Mouse (Mus musculus): Measurements from ENCODE around the gene Prrt4. TPM values are rescaled to one million over a fixed set of nuclear protein-coding genes. Genes with fewer than 3 reads are reported as not detected.
"Not testable (repeated sequence)": the region's sequence is repeated elsewhere in the genome, so short reads cannot be mapped to it uniquely, and the experiment has no call there.

The Prrt4 gene
- polyA plus RNA-seq (2015; fragmentation: Nextera tagmentation; extraction: Ambion mirVana), result 11.1 and 11.7 TPM in 2 replicates

DNA sequence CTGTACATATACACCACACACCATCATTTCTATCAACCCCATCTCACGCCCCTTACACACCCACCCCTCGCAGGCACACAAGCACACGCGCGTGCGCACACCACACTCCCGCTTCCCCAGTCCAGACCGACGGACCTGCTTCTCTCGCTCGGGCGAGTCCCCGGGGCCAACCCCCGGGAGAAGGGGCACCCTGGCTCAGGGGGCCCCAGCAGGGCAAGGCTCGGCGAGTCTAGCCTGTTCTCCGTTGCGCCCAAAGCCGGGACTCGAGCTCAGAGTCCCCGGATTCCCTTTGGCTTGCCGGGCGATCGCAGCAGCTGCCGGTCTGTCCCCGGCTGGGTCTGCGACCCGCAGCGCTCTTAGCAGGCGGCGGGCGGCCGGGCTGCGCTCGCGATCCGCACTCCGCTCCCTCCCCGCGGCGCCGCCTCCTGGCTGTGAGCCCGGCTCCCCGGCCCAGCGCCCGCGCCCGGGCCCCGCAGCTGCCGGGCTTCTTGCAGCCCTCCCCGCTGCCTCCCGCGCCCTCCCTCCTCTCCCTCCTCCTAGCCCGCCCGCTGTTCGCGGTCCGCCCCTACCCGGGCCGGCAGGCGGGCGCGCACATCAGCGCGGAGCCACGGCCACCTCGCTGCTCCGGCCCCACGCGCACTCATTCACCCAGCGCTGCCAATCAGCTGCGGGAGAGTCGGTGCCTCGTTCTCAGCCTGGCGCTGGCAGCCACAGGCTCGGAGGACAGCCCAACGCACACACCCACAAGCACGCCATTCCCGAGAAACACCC, at the start of gene Prrt4:
TSS of gene Prrt4 (minus strand) at position 697 of the 771 bp plus-strand sequence.
- Histone ChIP-seq H3K27ac (ENCODE audit: low read depth, low read length) (peak within 1 kb of the TSS; percentile 90), H3K36me3 (ENCODE audit: control insufficient read depth, insufficient read depth, low read length) (peaks cover 3% of the 10 kb centered on the region; the same call in 1 of the 2 replicates), H3K4me1 (ENCODE audit: control insufficient read depth, insufficient read depth, low read depth, low read length) (peaks cover 3% of the 10 kb centered on the region), H3K4me2 (ENCODE audit: low read length) (peak within 1 kb of the TSS; percentile 74), H3K9me3 (ENCODE audit: control insufficient read depth, low read length) (no peaks in the 10 kb centered on the region), H3K9ac (ENCODE audit: low read depth, low read length) (peak within 1 kb of the TSS; percentile 82), H3K27me3 (replicated peaks; ENCODE audit: control insufficient read depth, insufficient read depth, low read length) (peaks cover 2% of the 10 kb centered on the region; the same call in 1 of the 2 replicates), H3K4me3 (ENCODE audit: low read length) (peak within 1 kb of the TSS; percentile 76)
- under 1% methylated on average over 76 of the region's 79 CpGs for WGBS
- ATAC-seq, result peak; percentile 85

- H3K9me3 ChIP-seq (ENCODE audit: control insufficient read depth, low read length); H3K36me3 ChIP-seq (ENCODE audit: control insufficient read depth, insufficient read depth, low read length); ATAC-seq; H3K9ac ChIP-seq (ENCODE audit: low read depth, low read length); H3K4me3 ChIP-seq (ENCODE audit: low read length); H3K27me3 ChIP-seq (replicated peaks; ENCODE audit: control insufficient read depth, insufficient read depth, low read length); H3K4me2 ChIP-seq (ENCODE audit: low read length); H3K27ac ChIP-seq (ENCODE audit: low read depth, low read length): not testable (repeated sequence)
- 91% methylated on average over 3 of the region's 3 CpGs for WGBS
- peaks cover 14% of the 10 kb centered on the region for H3K4me1 ChIP-seq (ENCODE audit: control insufficient read depth, insufficient read depth, low read depth, low read length)
Measured at GRCm38 (mm10) chr6:29217717-29218116, 38.3 kb upstream of the Prrt4 start.

- peak; percentile 70 for ATAC-seq
- peak within 1 kb of the TSS; percentile 85 for H3K4me2 ChIP-seq (ENCODE audit: low read length)
- H3K4me3 ChIP-seq (ENCODE audit: low read length), result peak within 1 kb of the TSS; percentile 66
- 0 out of 2 replicates have a peak, but pooled peaks cover 2% of the 10 kb centered on the region for H3K27me3 ChIP-seq (replicated peaks; ENCODE audit: control insufficient read depth, insufficient read depth, low read length)
- peak within 1 kb of the TSS; percentile 73 for H3K9ac ChIP-seq (ENCODE audit: low read depth, low read length)
- peak within 1 kb of the TSS; percentile 8; the same call in 1 of the 2 replicates for H3K27ac ChIP-seq (ENCODE audit: low read depth, low read length)
- H3K4me1 ChIP-seq (ENCODE audit: control insufficient read depth, insufficient read depth, low read depth, low read length), result peaks cover 25% of the 10 kb centered on the region
- WGBS, result under 1% methylated on average over 56 of the region's 56 CpGs
- no peaks in the 10 kb centered on the region for H3K9me3 ChIP-seq (ENCODE audit: control insufficient read depth, low read length)
- H3K36me3 ChIP-seq (ENCODE audit: control insufficient read depth, insufficient read depth, low read length), result no peaks in the 10 kb centered on the region
Measured at GRCm38 (mm10) chr6:29215881-29216501, 36.6 kb upstream of the Prrt4 start, which contains the start of gene Impdh1. TSS of gene Impdh1 (minus strand) at chr6:29216364.

GRCm38 (mm10) chr6:29215181-29215580, 35.8 kb upstream of the Prrt4 start:
- WGBS, result 11% methylated on average over 9 of the region's 9 CpGs
- no peak for ATAC-seq
- Histone ChIP-seq H3K9me3 (ENCODE audit: control insufficient read depth, low read length) (no peaks in the 10 kb centered on the region), H3K36me3 (ENCODE audit: control insufficient read depth, insufficient read depth, low read length) (no peaks in the 10 kb centered on the region), H3K4me1 (ENCODE audit: control insufficient read depth, insufficient read depth, low read depth, low read length) (peaks cover 30% of the 10 kb centered on the region), H3K27me3 (replicated peaks; ENCODE audit: control insufficient read depth, insufficient read depth, low read length) (0 out of 2 replicates have a peak, but pooled peaks cover 2% of the 10 kb centered on the region), H3K4me2 (ENCODE audit: low read length) (peak overlapping the region; percentile 85), H3K27ac (ENCODE audit: low read depth, low read length) (no peak overlapping the region; the same call in 1 of the 2 replicates), H3K9ac (ENCODE audit: low read depth, low read length) (peak overlapping the region; percentile 12; the same call in 1 of the 2 replicates), H3K4me3 (ENCODE audit: low read length) (peak overlapping the region; percentile 66)

DNA sequence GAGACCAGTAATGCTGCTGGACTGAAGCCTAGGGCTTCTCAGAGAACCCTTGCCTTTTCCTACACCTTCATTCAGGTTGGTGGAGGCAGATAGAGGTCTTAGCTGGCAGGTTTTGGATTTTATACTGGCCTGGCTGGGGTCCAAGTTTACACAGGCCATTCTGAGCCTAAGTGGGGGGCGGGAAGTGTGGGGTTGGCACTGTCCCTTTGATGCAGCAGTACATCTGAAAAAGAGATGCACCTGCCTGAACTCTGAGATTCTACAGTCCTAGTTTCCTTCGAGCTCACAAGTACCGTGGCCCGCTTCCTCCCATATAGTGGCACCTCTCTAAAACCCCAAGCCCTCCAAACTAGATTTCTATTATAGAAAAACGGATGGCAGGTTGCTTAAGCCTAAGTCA, 35.4 kb upstream of the Prrt4 start:
- peaks cover 31% of the 10 kb centered on the region for H3K4me1 ChIP-seq (ENCODE audit: control insufficient read depth, insufficient read depth, low read depth, low read length)
- H3K4me2 ChIP-seq (ENCODE audit: low read length), result peak overlapping the region; percentile 85; the same call in 1 of the 2 replicates
- no peak overlapping the region for H3K4me3 ChIP-seq (ENCODE audit: low read length)
- ATAC-seq, result no peak
- 0 out of 2 replicates have a peak, but pooled peaks cover 2% of the 10 kb centered on the region for H3K27me3 ChIP-seq (replicated peaks; ENCODE audit: control insufficient read depth, insufficient read depth, low read length)
- H3K36me3 ChIP-seq (ENCODE audit: control insufficient read depth, insufficient read depth, low read length), result no peaks in the 10 kb centered on the region
- WGBS, result 35% methylated on average over 5 of the region's 5 CpGs
- no peak overlapping the region; the same call in 1 of the 2 replicates for H3K9ac ChIP-seq (ENCODE audit: low read depth, low read length)
- no peaks in the 10 kb centered on the region for H3K9me3 ChIP-seq (ENCODE audit: control insufficient read depth, low read length)
- no peak overlapping the region for H3K27ac ChIP-seq (ENCODE audit: low read depth, low read length)

GRCm38 (mm10) chr6:29214245-29214644, 34.9 kb upstream of the Prrt4 start:
- no peak overlapping the region for H3K27ac ChIP-seq (ENCODE audit: low read depth, low read length)
- H3K9me3 ChIP-seq (ENCODE audit: control insufficient read depth, low read length), result no peaks in the 10 kb centered on the region
- H3K4me3 ChIP-seq (ENCODE audit: low read length), result no peak overlapping the region
- H3K9ac ChIP-seq (ENCODE audit: low read depth, low read length), result no peak overlapping the region
- peaks cover 31% of the 10 kb centered on the region for H3K4me1 ChIP-seq (ENCODE audit: control insufficient read depth, insufficient read depth, low read depth, low read length)
- WGBS, result 6% methylated on average over 1 of the region's 1 CpGs
- no peak overlapping the region for H3K4me2 ChIP-seq (ENCODE audit: low read length)
- H3K36me3 ChIP-seq (ENCODE audit: control insufficient read depth, insufficient read depth, low read length), result no peaks in the 10 kb centered on the region
- 0 out of 2 replicates have a peak, but pooled peaks cover 2% of the 10 kb centered on the region for H3K27me3 ChIP-seq (replicated peaks; ENCODE audit: control insufficient read depth, insufficient read depth, low read length)
- ATAC-seq, result no peak

DNA sequence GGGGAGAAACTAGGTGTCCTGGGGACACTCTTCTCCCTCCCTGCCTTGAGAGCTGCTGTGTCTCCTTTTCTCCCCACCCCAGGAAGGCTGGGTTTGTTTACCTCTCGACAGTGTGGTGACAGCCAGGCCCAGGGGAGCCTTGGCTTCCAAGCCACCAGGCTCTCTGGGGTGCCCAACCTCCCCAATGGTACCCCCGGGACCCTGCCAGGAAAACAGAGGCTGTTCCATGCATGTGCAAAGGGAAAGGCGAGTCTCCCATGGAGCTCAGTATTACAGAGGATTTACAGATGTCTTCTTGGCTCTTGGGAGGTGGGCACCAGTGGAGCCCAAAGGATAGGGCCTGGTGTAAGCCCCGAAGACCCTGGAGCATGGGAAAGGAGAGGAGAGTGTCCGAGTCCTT, 34.1 kb upstream of the Prrt4 start:
- no peak overlapping the region for H3K4me2 ChIP-seq (ENCODE audit: low read length)
- ATAC-seq, result no peak
- no peak overlapping the region for H3K4me3 ChIP-seq (ENCODE audit: low read length)
- H3K9ac ChIP-seq (ENCODE audit: low read depth, low read length), result no peak overlapping the region
- H3K27ac ChIP-seq (ENCODE audit: low read depth, low read length), result no peak overlapping the region
- H3K36me3 ChIP-seq (ENCODE audit: control insufficient read depth, insufficient read depth, low read length), result no peaks in the 10 kb centered on the region
- no peaks in the 10 kb centered on the region for H3K9me3 ChIP-seq (ENCODE audit: control insufficient read depth, low read length)
- WGBS, result 51% methylated on average over 5 of the region's 5 CpGs
- H3K4me1 ChIP-seq (ENCODE audit: control insufficient read depth, insufficient read depth, low read depth, low read length), result peaks cover 31% of the 10 kb centered on the region
- 0 out of 2 replicates have a peak, but pooled peaks cover 2% of the 10 kb centered on the region for H3K27me3 ChIP-seq (replicated peaks; ENCODE audit: control insufficient read depth, insufficient read depth, low read length)

DNA sequence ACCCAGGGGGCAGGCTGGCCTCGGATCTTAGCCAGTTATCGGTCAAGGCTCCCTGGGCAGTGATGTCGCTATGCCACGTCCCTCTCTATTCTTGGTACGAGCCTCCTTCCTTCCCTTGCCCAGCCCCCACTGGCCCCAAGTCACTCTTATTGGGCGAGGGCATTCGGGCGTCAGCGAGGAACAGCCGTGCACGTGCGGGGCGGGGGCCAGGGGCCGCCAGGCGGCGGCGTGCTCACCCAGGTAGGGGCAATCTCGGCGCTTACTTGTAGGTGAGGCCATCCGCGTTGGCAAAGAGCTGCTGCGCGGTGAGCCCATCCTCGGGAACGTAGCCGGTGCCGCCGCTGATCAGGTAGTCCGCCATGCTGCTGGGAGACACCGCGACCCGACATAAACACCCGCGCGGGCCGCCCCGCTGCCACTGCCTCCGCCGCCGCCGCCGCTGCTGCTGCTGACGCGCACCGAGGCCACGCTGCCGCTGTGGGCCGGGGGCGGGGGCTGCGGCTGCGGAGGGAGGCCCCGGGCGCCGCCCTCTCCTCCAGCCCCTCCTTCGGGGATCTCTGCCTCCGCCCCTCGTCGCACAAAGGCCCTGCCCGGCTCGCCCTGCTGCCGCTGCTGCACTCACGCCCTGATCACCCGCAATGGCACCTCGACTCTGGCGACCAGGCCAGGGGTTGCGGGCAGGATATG, 32.6 kb upstream of the Prrt4 start:
- H3K4me1 ChIP-seq (ENCODE audit: control insufficient read depth, insufficient read depth, low read depth, low read length), result peaks cover 31% of the 10 kb centered on the region
- WGBS, result under 1% methylated on average over 56 of the region's 66 CpGs
- 0 out of 2 replicates have a peak, but pooled peaks cover 2% of the 10 kb centered on the region for H3K27me3 ChIP-seq (replicated peaks; ENCODE audit: control insufficient read depth, insufficient read depth, low read length)
- peak overlapping the region; percentile 60 for H3K4me3 ChIP-seq (ENCODE audit: low read length)
- peak; percentile 81 for ATAC-seq
- no peaks in the 10 kb centered on the region for H3K9me3 ChIP-seq (ENCODE audit: control insufficient read depth, low read length)
- no peaks in the 10 kb centered on the region for H3K36me3 ChIP-seq (ENCODE audit: control insufficient read depth, insufficient read depth, low read length)
- peak overlapping the region; percentile 77 for H3K27ac ChIP-seq (ENCODE audit: low read depth, low read length)
- H3K9ac ChIP-seq (ENCODE audit: low read depth, low read length), result peak overlapping the region; percentile 76
- H3K4me2 ChIP-seq (ENCODE audit: low read length), result peak overlapping the region; percentile 80

Data from hindbrain, embryonic 16.5 days (tissue).